Mouse (Mus musculus) heart, postnatal 0 days (tissue): Measurements from ENCODE around the gene Erg. TPM values are rescaled to one million over a fixed set of nuclear protein-coding genes. Genes with fewer than 3 reads are reported as not detected.

Source experiments
- ATAC-seq: fragments of 200-750 bp; cut with Nextera tagmentation; 2 replicates; pipeline ENCODE4 v1.8.0; 2017; ENCODE audit warnings: low read depth, moderate number of reproducible peaks, moderate library complexity; ENCODE audit not compliant: insufficient read depth
- DNase-seq: peaks from one replicate; pipeline ENCODE4 v3.0.0-alpha.2; 2016; ENCODE audit warnings: low spot score
- H3K27ac ChIP-seq: fragments of 300-500 bp; sonication (generic); 2 replicates; pipeline ENCODE4 v1.5.1; 2014; ENCODE audit warnings: low read depth, mild to moderate bottlenecking
- H3K27me3 ChIP-seq: fragments of 300-500 bp; sonication (generic); 2 replicates; pipeline ENCODE4 v1.6.1; 2014; ENCODE audit warnings: low read length, mixed read lengths; ENCODE audit not compliant: control insufficient read depth, insufficient read depth
- H3K36me3 ChIP-seq: fragments of 300-500 bp; sonication (generic); replicated peaks from 2 replicates; pipeline ENCODE4 v1.6.1; 2014; ENCODE audit warnings: low read length, mixed read lengths; ENCODE audit not compliant: control insufficient read depth, insufficient read depth
- H3K4me1 ChIP-seq: fragments of 300-500 bp; sonication (generic); 2 replicates; pipeline ENCODE4 v1.6.1; 2014; ENCODE audit warnings: antibody characterized with exemption; ENCODE audit not compliant: control insufficient read depth, insufficient read depth
- H3K4me2 ChIP-seq: fragments of 300-500 bp; sonication (generic); 2 replicates; pipeline ENCODE4 v1.6.1; 2014; ENCODE audit warnings: low read depth, mild to moderate bottlenecking, low read length, moderate library complexity
- H3K4me3 ChIP-seq: fragments of 300-500 bp; sonication (generic); 2 replicates; pipeline ENCODE4 v1.5.1; 2014; ENCODE audit warnings: low read depth, low read length
- H3K9ac ChIP-seq: fragments of 300-500 bp; sonication (generic); replicated peaks from 2 replicates; pipeline ENCODE4 v1.6.1; 2014; ENCODE audit warnings: low read depth, low read length, mixed read lengths
- H3K9me3 ChIP-seq: fragments of 300-500 bp; sonication (generic); replicated peaks from 2 replicates; pipeline ENCODE4 v1.6.1; 2016; ENCODE audit warnings: low read length; ENCODE audit not compliant: control insufficient read depth
- CTCF ChIP-seq: IDR thresholded peaks from 2 replicates; pipeline ENCODE4 v1.5.1; 2016; ENCODE audit warnings: antibody characterized with exemption, control low read depth, low read depth
- EP300 ChIP-seq: IDR thresholded peaks from 2 replicates; pipeline ENCODE4 v1.6.1; 2016; ENCODE audit warnings: antibody characterized with exemption, low read depth
- WGBS: fragments of 180-500 bp; shearing (Covaris S2); extraction: QIAGEN DNeasy Blood & Tissue Kit; methylation state at CpG from one replicate; pipeline ENCODE4 v1.1.7; 2014; 5-methylcytosine and 5-hydroxymethylcytosine counted together
- polyA plus RNA-seq: library from polyadenylated mRNA; unstranded; fragments of >200 nt; fragmentation: Nextera tagmentation; extraction: Ambion mirVana; gene quantifications from 2 replicates; pipeline ENCODE4 v1.2.1, GENCODE M21; 2015
- total RNA-seq: library from RNA; depleted of rRNA; stranded (reverse); fragments of >200 nt; gene quantifications from 2 replicates; pipeline ENCODE4 v1.2.3, GENCODE M21; 2014; ENCODE audit warnings: low replicate concordance

The Erg gene
- total and polyA plus RNA-seq, 2 experiments from 2014 or later, result 7.2 to 12.1 TPM

GRCm38 (mm10) chr16:95463796-95464195 lies 122.6 kb downstream of the Erg start:
- no peaks in the 10 kb centered on the region for H3K36me3 ChIP-seq
- no peaks in the 10 kb centered on the region for H3K4me1 ChIP-seq
- WGBS, result 19% methylated on average over 6 of the region's 6 CpGs
- H3K4me3 ChIP-seq, result no peak overlapping the region
- no peaks in the 10 kb centered on the region for H3K9me3 ChIP-seq
- ATAC-seq (peak; percentile 17; the same call in 1 of the 2 replicates), DNase-seq (peak; percentile 42)
- no peak overlapping the region for H3K9ac ChIP-seq
- H3K27ac ChIP-seq, result no peak overlapping the region
- TF ChIP-seq EP300 (peak; percentile 69; the same call in 1 of the 2 replicates), CTCF (no peak)
- H3K27me3 ChIP-seq, result no peaks in the 10 kb centered on the region
- no peak overlapping the region for H3K4me2 ChIP-seq

GRCm38 (mm10) chr16:95461941-95462340 lies 124.5 kb downstream of the Erg start:
- no peaks in the 10 kb centered on the region for H3K9me3 ChIP-seq
- H3K9ac ChIP-seq, result no peak overlapping the region
- TF ChIP-seq EP300 (no peak), CTCF (no peak)
- no peaks in the 10 kb centered on the region for H3K27me3 ChIP-seq
- H3K27ac ChIP-seq, result no peak overlapping the region
- ATAC-seq, result no peak
- H3K4me3 ChIP-seq, result no peak overlapping the region
- H3K4me1 ChIP-seq, result no peaks in the 10 kb centered on the region
- WGBS, result 66% methylated on average over 7 of the region's 7 CpGs
- H3K36me3 ChIP-seq, result no peaks in the 10 kb centered on the region
- DNase-seq, result no peak
- no peak overlapping the region for H3K4me2 ChIP-seq

DNA sequence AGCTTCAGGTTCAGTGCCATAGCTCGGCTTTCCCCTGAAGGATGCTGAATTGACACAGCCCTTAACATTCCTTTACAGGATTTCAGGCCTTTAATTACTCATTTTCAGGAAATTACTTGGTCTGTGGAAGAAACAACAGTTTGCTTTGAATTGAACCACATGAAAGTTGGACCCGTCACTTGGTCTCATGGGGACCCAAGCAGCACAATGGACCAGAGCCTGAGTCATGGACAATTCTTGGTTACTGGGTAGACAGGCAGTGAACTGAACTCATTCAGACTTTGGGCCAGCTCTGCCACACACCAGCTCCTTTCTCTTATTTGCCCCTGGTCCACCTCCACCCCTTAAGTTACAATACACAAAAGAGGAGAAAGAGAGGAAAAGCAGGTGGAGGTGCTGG lies 126.1 kb downstream of the Erg start:
- WGBS, result 67% methylated on average over 2 of the region's 2 CpGs
- no peak for ATAC-seq
- no peaks in the 10 kb centered on the region for H3K27me3 ChIP-seq
- H3K27ac ChIP-seq, result peak overlapping the region; percentile 49; the same call in 1 of the 2 replicates
- TF ChIP-seq EP300 (no peak), CTCF (no peak)
- DNase-seq, result no peak
- no peak overlapping the region for H3K4me3 ChIP-seq
- H3K36me3 ChIP-seq, result no peaks in the 10 kb centered on the region
- no peaks in the 10 kb centered on the region for H3K9me3 ChIP-seq
- no peak overlapping the region for H3K4me2 ChIP-seq
- no peak overlapping the region for H3K9ac ChIP-seq
- H3K4me1 ChIP-seq, result no peaks in the 10 kb centered on the region

DNA sequence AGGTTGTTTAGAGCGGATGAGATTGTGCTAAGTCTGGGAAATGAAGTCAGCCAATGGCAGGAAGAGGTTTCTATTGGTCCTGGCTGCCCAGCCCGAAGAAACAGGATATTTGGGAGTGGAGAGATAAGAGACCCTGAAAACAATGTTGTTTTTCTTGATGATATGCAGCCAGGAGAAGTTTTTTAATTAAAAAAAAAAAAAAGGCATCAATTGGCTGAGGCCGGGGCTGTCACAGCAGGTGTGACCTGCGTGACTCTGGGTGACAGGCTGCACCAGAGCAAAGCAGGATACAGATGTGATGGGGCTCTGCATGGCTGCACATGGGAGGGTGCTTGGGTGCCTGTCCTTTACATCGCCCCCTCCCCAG lies 127.1 kb downstream of the Erg start:
- H3K27ac ChIP-seq, result peak overlapping the region; percentile 78

GRCm38 (mm10) chr16:95458590-95459324 lies 127.6 kb downstream of the Erg start:
- Histone ChIP-seq H3K9me3 (no peaks in the 10 kb centered on the region), H3K9ac (peak overlapping the region; percentile 63), H3K4me1 (no peaks in the 10 kb centered on the region), H3K4me3 (peak overlapping the region; percentile 48), H3K4me2 (peak overlapping the region; percentile 45; the same call in 1 of the 2 replicates), H3K36me3 (no peaks in the 10 kb centered on the region), H3K27ac (peak overlapping the region; percentile 78), H3K27me3 (no peaks in the 10 kb centered on the region)
- DNase-seq (no peak), ATAC-seq (no peak)
- TF ChIP-seq EP300 (no peak), CTCF (no peak)
- 65% methylated on average over 17 of the region's 17 CpGs for WGBS

More for the DNA sequence above, 127.1 kb downstream of the Erg start:
- Histone ChIP-seq H3K4me3 (peak overlapping the region; percentile 48), H3K27me3 (no peaks in the 10 kb centered on the region), H3K4me1 (no peaks in the 10 kb centered on the region), H3K36me3 (no peaks in the 10 kb centered on the region), H3K4me2 (no peak overlapping the region), H3K9ac (no peak overlapping the region), H3K9me3 (no peaks in the 10 kb centered on the region)
- WGBS, result 56% methylated on average over 5 of the region's 5 CpGs
- TF ChIP-seq EP300, result peak; percentile 84
- TF ChIP-seq CTCF, result no peak
- ATAC-seq (peak; percentile 72), DNase-seq (peak; percentile 57)
